Mouse (Mus musculus): Measurements from ENCODE around the gene Rfx3. TPM values are rescaled to one million over a fixed set of nuclear protein-coding genes. Genes with fewer than 3 reads are reported as not detected.

Gene Rfx3
- polyA plus RNA-seq, 1 experiment from 2014 or later = 40.3 TPM

GRCm38 (mm10) chr19:27817661-27818060 is 193.3 kb downstream of the Rfx3 start:
- Histone ChIP-seq H3K4me2 (replicated peaks) (no peak overlapping the region), H3K27ac (replicated peaks) (no peak overlapping the region), H3K36me3 (peaks cover 11% of the 10 kb centered on the region), H3K27me3 (no peaks in the 10 kb centered on the region), H3K9me3 (0 out of 2 replicates have a peak, but pooled peaks cover 1% of the 10 kb centered on the region), H3K4me3 (no peak overlapping the region), H3K4me1 (no peaks in the 10 kb centered on the region), H3K9ac (replicated peaks) (no peak overlapping the region)
- ATAC-seq (replicated peaks) = no peak

GRCm38 (mm10) chr19:27780030-27780429 is 230.9 kb downstream of the Rfx3 start:
- Histone ChIP-seq H3K9ac (replicated peaks) (no peak overlapping the region), H3K4me1 (no peaks in the 10 kb centered on the region), H3K4me3 (no peak overlapping the region), H3K9me3 (no peaks in the 10 kb centered on the region), H3K4me2 (replicated peaks) (no peak overlapping the region), H3K36me3 (peaks cover 21% of the 10 kb centered on the region), H3K27ac (replicated peaks) (no peak overlapping the region), H3K27me3 (no peaks in the 10 kb centered on the region)
- 63% methylated on average over 4 of the region's 4 CpGs for WGBS
- ATAC-seq (replicated peaks) = no peak

GRCm38 (mm10) chr19:27770716-27771265 is 240.2 kb downstream of the Rfx3 start:
- H3K4me2 ChIP-seq (replicated peaks) = no peak overlapping the region
- no peak overlapping the region for H3K4me3 ChIP-seq
- no peaks in the 10 kb centered on the region for H3K9me3 ChIP-seq
- peaks cover 4% of the 10 kb centered on the region; the same call in 1 of the 2 replicates for H3K4me1 ChIP-seq
- H3K36me3 ChIP-seq = 0 out of 2 replicates have a peak, but pooled peaks cover 6% of the 10 kb centered on the region
- WGBS = 79% methylated on average over 8 of the region's 8 CpGs
- no peak for ATAC-seq (replicated peaks)
- H3K9ac ChIP-seq (replicated peaks) = no peak overlapping the region
- H3K27me3 ChIP-seq = no peaks in the 10 kb centered on the region
- no peak overlapping the region for H3K27ac ChIP-seq (replicated peaks)

- Histone ChIP-seq H3K27ac (replicated peaks) (peak overlapping the region; percentile 27), H3K9ac (replicated peaks) (no peak overlapping the region), H3K4me3 (no peak overlapping the region), H3K27me3 (no peaks in the 10 kb centered on the region), H3K36me3 (peaks cover 6% of the 10 kb centered on the region; the same call in 1 of the 2 replicates), H3K9me3 (no peaks in the 10 kb centered on the region), H3K4me1 (peaks cover 4% of the 10 kb centered on the region; the same call in 1 of the 2 replicates), H3K4me2 (replicated peaks) (no peak overlapping the region)
- 74% methylated on average over 17 of the region's 17 CpGs for WGBS
- 0 out of 2 replicates have a peak, but pooled peaks have one; percentile 48 for ATAC-seq (replicated peaks)
These were observed 242.5 kb downstream of the Rfx3 start for GRCm38 (mm10) chr19:27768444-27768843.

- Histone ChIP-seq H3K4me3 (no peak overlapping the region), H3K27me3 (no peaks in the 10 kb centered on the region), H3K27ac (replicated peaks) (no peak overlapping the region), H3K9me3 (no peaks in the 10 kb centered on the region), H3K9ac (replicated peaks) (no peak overlapping the region), H3K4me1 (no peaks in the 10 kb centered on the region), H3K36me3 (no peaks in the 10 kb centered on the region; the same call in 1 of the 2 replicates), H3K4me2 (replicated peaks) (no peak overlapping the region)
- ATAC-seq (replicated peaks) = no peak
- 86% methylated on average over 9 of the region's 9 CpGs for WGBS
These were observed 250.7 kb downstream of the Rfx3 start for GRCm38 (mm10) chr19:27760309-27760708.

GRCm38 (mm10) chr19:27759347-27759746 is 251.6 kb downstream of the Rfx3 start:
- 87% methylated on average over 8 of the region's 8 CpGs for WGBS
- H3K9ac ChIP-seq (replicated peaks) = no peak overlapping the region
- no peaks in the 10 kb centered on the region; the same call in 1 of the 2 replicates for H3K36me3 ChIP-seq
- no peak overlapping the region for H3K27ac ChIP-seq (replicated peaks)
- no peak overlapping the region for H3K4me2 ChIP-seq (replicated peaks)
- no peaks in the 10 kb centered on the region for H3K4me1 ChIP-seq
- H3K27me3 ChIP-seq = no peaks in the 10 kb centered on the region
- no peaks in the 10 kb centered on the region for H3K9me3 ChIP-seq
- H3K4me3 ChIP-seq = no peak overlapping the region
- no peak for ATAC-seq (replicated peaks)

GRCm38 (mm10) chr19:27747301-27747700 is 263.7 kb downstream of the Rfx3 start:
- Histone ChIP-seq H3K9ac (replicated peaks) (no peak overlapping the region), H3K4me2 (replicated peaks) (no peak overlapping the region), H3K4me1 (no peaks in the 10 kb centered on the region), H3K9me3 (no peaks in the 10 kb centered on the region), H3K27ac (replicated peaks) (no peak overlapping the region), H3K27me3 (no peaks in the 10 kb centered on the region), H3K36me3 (no peaks in the 10 kb centered on the region), H3K4me3 (no peak overlapping the region)
- WGBS = 97% methylated on average over 1 of the region's 1 CpGs
- ATAC-seq (replicated peaks) = no peak

GRCm38 (mm10) chr19:27738908-27739307 is 272.1 kb downstream of the Rfx3 start:
- no peak overlapping the region for H3K4me3 ChIP-seq
- no peak overlapping the region for H3K4me2 ChIP-seq (replicated peaks)
- H3K27ac ChIP-seq (replicated peaks) = no peak overlapping the region
- no peaks in the 10 kb centered on the region for H3K36me3 ChIP-seq
- no peaks in the 10 kb centered on the region for H3K4me1 ChIP-seq
- H3K9ac ChIP-seq (replicated peaks) = no peak overlapping the region
- no peak for ATAC-seq (replicated peaks)
- no peaks in the 10 kb centered on the region for H3K27me3 ChIP-seq
- H3K9me3 ChIP-seq = no peaks in the 10 kb centered on the region
- WGBS = 69% methylated on average over 8 of the region's 8 CpGs

GRCm38 (mm10) chr19:27736571-27736970 is 274.4 kb downstream of the Rfx3 start:
- Histone ChIP-seq H3K9ac (replicated peaks) (no peak overlapping the region), H3K9me3 (no peaks in the 10 kb centered on the region), H3K27ac (replicated peaks) (no peak overlapping the region), H3K4me2 (replicated peaks) (no peak overlapping the region), H3K4me3 (no peak overlapping the region), H3K36me3 (no peaks in the 10 kb centered on the region), H3K27me3 (no peaks in the 10 kb centered on the region), H3K4me1 (no peaks in the 10 kb centered on the region)
- ATAC-seq (replicated peaks) = no peak
- WGBS = 80% methylated on average over 2 of the region's 2 CpGs

GRCm38 (mm10) chr19:27718931-27719330 is 292.0 kb downstream of the Rfx3 start:
- Histone ChIP-seq H3K27ac (replicated peaks) (no peak overlapping the region), H3K4me3 (no peak overlapping the region), H3K9me3 (no peaks in the 10 kb centered on the region), H3K4me1 (no peaks in the 10 kb centered on the region), H3K9ac (replicated peaks) (no peak overlapping the region), H3K27me3 (no peaks in the 10 kb centered on the region), H3K36me3 (no peaks in the 10 kb centered on the region), H3K4me2 (replicated peaks) (no peak overlapping the region)
- ATAC-seq (replicated peaks) = no peak
- WGBS = 74% methylated on average over 11 of the region's 11 CpGs

GRCm38 (mm10) chr19:27716274-27716673 is 294.7 kb downstream of the Rfx3 start:
- H3K4me2 ChIP-seq (replicated peaks) = no peak overlapping the region
- no peaks in the 10 kb centered on the region for H3K9me3 ChIP-seq
- no peaks in the 10 kb centered on the region for H3K4me1 ChIP-seq
- no peak overlapping the region for H3K27ac ChIP-seq (replicated peaks)
- H3K9ac ChIP-seq (replicated peaks) = no peak overlapping the region
- H3K36me3 ChIP-seq = no peaks in the 10 kb centered on the region
- H3K4me3 ChIP-seq = no peak overlapping the region
- H3K27me3 ChIP-seq = no peaks in the 10 kb centered on the region
- no peak for ATAC-seq (replicated peaks)
